Mouse (Mus musculus) kidney, postnatal 14 days (tissue): ENCODE data around the gene Gtpbp2.
A peak's percentile ranks its signal among the peaks of the same experiment; 100 is the strongest.

ENCODE experiments used
- DNase-seq: peaks from one replicate; pipeline ENCODE4 v3.0.0; 2022; ENCODE audit warnings: mixed read lengths

The Gtpbp2 gene

DNA sequence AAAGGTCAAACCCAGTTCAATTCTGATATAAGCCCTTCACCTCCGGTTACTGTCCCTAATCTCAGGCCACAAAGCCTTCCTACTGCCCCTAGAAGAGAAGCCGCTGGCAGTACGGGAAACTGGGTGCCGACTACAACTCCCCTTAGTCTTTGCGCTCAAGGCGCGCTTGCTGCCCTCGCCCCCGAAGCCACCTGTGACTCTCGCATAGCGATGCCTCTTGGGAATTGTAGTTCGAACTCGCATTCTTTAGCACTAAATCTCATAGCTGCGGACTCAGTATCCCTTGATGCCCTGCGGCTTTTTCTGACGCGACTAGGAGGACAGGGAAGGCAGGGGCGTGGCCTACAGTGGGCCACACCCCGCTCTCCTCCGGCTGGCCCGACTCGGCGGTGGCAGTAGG, at the start of gene Gtpbp2:
TSS of gene Gtpbp2 (plus strand) at position 347 of the 400 bp plus-strand sequence.
- peak; percentile 99 for DNase-seq

DNA sequence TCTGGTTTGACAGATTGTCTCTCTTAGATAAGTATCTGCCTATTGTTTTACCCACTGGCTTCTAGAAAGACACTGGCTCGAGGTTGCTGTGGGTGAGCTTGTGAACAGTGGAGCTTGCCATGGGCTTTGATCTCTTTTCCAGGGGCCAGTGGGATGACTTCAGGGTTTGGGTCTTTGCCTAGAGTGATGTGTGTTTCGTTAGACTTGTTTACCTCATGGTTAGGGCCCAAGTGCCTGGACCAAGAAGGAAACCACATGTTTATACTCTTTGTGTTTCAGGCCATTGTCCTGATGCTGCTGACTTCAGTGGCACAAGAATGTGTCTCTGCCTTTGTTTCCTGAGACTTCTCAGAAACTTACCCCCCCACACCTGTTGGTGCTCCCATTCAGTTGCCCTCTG, 45.3 kb upstream of the Gtpbp2 start:
- no peak for DNase-seq

DNA sequence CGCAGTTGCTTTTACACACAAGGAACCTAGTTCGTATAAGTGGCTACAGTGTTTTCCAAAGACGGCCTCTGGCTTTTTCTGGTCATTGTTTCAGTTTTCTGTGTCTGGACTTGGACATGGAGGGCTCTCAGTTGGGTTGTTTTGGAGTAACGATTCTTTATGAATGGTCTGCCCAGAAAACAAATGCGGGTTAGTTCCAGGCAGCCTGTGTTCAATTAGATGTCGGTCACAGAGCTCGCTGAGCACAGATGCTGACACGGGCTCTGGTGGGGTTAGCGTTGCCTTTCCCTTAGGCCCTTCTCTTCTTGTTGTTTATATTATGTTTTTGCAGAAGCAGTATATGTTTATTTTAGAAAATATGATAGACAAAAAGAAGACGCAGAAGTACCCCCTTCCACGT, 44.7 kb upstream of the Gtpbp2 start:
- DNase-seq = no peak

DNA sequence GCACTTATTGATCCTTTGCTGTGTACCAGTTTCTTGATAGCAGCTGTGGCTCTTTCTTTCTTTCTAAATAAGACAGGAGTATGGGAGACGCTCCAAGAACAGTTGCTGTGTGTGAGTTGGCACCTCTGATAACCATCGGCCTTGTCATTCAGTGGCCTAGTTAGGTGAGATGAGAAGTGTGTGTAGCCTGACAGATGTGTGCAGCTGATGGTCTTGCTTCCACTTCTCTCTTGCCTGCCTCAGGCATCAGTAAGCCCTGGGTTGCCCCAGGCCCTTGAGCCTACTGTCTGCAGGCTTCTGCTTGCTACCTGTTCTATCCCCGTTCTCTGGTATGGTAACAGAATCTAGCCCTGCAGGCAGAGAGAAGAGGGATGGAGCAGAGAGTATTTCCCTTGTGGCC, 44.0 kb upstream of the Gtpbp2 start:
- no peak for DNase-seq

DNA sequence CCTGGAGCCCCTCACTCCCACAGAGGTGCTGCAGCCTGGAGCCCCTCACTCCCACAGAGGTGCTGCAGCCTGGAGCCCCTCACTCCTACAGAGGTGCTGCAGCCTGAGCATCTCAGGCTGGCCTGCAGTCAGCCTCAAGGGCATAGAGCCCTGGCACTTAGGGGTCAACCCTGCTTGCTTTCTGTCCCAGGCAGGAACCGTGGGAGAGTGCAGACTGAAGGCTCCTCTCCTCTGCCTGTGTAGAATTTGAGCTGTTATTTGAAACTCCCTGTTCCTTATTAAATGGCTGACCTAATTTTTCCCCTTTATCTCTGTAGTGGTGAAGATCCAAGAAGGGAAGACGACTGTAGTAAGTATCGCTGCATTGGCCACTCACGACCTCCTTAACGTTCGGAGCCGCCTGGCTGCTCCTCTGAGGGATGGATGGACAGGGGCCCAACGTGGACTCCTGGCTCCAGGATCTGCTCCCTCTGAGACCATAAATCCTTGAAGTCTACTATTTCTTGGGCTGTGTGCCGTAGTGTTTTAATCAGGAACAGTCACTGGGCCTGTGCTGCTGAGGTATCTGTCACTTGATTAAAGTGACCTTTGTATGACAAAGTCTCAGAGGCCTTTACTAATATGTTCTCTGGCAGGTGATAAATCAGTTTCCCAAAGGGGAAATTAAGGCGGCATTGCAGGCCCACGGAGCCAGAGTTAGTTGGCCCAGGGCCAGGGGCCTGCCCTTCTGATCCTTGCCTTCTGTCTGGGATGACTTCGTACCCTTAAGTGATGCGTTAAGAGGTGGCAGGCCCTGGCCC, 43.0 kb upstream of the Gtpbp2 start:
- DNase-seq = no peak

DNA sequence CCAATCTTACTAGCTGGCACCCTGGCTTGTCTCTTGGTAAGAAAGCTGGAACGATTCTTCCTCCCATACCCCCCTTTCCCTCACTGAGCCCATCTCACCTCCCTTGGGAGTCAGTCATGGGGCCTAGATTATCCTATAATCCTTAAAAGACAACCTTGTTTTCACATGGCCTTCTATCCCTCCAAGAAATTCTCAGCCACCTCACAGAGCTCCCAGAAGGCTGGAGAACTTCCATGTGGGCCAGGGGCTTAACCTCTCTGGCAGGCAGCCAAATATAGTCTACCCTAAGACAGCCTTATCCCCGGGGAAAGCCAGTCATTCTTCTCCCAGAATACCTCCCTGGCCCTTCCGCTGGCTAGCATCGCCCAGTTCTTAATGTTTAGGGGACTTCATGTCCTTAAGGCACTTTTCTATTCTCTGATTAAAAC, 42.4 kb upstream of the Gtpbp2 start:
- no peak for DNase-seq

DNA sequence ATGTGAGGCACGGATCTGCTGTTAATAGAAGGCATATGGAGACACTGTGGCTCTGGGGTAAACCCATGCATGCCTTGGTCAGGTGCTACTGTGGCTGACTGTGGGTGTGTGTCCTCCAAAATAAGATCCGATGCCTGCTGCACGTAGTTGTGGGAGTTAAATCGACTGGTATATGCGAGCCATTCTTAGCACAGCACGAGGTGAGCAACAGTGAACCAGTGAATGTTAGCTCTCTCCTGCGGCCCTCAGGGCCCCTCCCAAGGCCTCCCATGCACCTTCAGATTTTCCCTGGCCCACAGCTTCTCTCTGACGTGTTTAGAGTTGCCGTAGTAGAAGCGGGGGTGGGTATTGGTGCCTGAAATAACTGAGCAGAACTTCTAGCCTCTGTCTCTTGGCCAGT, 41.2 kb upstream of the Gtpbp2 start:
- no peak for DNase-seq

DNA sequence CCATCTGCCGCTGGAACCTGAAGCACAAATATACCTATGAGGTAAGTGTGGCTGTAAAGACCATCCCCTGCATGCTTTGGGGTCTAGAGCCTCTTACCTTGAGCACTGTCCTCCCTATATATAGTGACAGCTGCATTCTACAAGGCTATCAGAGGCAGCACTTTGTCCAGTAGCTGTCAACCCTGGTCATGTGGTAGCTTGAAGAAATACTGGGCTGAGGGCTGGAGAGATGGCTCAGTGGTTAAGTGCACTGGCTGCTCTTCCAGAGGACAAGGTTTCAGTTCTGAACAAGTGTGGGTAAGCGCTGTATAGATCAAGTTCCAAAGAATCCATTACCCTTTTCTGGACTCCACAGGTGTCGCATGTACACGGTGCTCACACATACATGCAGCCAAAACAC, 38.0 kb upstream of the Gtpbp2 start:
- DNase-seq = no peak

DNA sequence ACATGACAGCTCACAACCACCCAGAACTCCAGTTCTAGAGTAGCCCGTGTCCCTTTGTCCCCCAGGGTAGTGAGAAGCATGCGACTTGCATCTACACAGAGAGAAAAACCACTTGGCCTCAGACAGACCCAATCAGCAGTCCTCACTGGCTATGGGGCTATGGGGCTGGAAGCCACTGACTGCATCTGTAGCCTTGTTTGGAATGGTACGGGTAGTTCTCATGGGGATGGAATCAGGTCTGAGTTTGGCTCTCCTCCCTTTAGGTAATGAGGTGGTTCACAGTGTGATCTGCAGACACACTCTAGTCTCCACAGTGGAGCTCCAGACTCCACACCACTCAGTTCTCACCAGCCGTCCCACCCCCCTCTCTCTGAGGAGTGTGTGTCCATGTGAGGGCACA, 37.5 kb upstream of the Gtpbp2 start:
- DNase-seq = no peak

DNA sequence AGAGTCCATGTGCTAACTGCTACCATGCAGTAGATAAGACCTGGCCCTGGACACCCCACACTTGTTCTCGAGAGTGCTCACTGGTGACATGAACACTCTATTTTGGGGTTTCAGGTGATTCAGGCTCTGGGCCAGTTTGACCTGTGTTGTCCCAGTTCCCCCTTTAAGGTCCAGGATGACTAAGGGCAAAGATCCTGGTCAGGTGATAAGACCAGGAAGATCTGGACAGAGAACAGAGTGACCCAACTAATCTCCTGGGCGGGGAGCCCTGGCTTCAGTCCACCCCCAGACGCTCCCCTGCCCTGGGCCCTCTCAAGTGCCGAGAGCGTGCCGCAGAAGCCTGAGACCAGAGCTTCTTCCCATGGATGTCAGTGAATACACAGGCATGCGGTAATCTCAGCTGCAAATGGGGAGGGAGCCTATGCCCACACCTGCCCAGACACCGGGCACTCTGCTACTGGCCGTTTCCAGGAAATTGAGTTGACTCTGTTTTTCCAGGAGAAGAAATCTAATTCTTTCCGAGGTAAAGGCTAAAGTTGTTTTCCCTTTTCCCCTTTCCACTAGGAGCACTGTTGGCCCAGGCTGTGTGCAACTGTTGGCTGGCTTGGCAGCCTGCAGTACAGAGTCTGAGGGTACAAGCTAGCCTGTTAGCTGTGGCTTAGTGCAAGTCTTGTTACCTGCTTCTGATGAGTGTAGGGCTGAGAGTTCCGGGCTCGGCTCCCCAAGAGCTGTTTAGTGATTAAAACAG, 36.7 kb upstream of the Gtpbp2 start:
- DNase-seq = no peak

DNA sequence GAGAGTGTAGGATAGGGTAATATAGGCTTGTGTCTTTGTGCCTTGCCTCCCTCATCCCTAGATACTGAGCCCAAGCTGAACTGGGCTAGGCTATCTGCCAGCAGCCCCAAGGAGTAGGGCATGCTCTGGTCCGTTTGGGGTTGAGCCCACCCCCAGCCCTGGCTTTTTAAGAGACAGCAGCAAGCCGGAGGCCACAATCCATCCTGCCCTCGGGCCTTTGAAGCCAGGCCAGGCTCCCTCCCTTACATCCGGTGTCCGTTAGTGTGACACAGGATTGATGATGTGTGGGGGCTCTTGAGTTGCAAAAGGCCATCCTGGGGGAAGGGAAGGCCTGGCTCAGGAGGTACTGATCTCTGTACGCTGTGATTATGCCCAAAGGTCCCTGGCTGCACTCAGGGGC, 34.2 kb upstream of the Gtpbp2 start:
- peak; percentile 66 for DNase-seq

DNA sequence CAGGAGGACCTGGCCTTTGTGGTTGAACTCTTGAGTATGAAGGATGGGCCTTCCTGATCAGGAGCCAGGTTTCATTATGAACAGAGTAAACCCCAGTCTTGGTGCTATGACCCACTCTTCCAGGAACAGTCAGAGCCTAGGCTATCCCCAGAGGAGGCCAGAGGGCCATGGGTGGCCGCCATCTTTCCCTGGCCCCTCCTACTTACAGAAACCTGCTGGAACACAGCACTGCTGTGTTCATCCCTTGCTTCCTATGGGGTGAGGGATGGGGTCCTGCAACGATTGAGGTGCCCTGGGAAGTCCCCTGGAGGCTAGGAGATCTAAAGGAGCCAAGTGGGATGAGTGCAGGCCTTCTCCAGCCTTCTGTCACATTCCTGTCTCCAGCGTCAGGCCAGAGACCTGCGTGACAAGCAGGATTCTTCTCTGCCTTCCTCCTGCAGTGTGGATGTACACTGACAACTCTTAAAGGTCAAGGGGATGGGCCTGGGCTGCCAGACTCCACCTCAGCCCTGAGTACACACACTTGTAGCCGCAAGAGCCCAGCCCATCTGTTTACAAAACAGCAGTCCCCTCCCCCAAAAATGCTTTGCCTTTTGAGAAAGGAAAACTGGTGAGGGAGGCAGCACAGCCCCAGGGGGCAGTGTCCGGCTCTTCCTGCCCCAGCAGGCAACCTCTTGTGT, 32.9 kb upstream of the Gtpbp2 start:
- no peak for DNase-seq

DNA sequence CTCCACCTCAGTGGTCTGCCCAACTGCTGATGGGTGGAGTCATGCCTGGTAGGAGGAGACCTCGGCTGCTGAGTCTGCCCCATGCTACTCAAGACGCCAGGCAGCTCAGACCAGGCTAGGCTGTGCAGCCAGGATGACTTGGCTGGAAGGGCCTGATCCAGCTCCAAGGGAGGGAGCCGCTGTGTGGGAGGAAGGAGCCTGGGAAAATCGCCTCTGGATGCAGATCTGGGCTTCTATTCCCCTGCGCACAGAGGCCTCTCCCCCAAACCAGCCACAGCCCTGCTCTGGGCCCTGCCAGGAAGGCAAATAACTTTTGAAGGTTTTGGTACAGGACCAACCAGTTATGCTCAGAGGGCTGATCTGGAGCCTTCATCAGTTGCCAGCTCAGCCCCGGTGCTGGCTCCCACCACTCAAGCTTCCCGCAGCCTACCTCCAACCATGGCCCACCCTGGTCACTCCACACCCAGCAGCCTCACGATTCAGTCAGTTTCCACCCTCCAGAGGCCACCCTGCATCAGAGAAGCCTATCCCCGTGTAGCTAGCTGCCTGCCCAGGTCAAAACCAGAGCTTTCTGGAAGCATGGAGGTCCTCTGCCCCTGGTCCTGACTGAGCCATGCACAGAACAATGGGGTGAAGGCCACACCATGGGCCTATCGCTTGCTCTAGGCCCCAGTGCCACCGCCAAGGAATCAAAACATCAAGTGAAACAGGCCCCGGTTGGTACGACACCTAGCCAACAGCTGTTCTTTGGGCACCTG, 30.9 kb upstream of the Gtpbp2 start:
- DNase-seq = peak; percentile 23

DNA sequence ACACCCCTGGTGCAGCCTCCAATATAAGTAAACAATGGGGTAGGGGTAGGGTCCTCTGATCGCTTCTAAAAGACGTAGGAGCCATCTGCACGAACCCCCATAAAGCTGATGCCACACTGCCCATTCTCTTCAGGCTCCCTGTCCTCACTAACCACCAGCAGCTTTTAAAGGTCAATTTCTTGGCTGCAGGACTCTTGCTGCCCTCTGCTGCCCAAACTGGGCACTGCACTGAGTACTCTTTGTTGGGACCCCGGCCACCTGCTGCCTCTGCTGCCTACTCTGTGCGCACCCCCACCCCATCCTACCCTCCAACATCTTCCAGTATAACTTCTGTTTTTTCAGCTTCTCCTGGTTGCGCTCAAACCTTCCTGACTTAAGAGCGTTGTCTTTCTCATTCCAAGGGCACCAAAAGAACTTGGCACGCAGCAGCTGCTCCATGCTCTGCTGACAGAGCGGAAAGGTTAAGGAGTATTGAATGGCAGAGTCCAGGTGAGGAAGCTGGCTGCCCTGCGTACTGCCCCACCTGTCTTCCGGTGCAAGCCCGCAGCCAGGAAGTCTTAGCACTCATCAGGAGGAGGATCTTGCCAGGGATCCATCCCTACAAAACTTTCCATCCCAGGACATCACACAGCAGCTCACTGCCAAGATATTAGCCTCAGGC, 28.6 kb upstream of the Gtpbp2 start:
- DNase-seq = peak; percentile 85

DNA sequence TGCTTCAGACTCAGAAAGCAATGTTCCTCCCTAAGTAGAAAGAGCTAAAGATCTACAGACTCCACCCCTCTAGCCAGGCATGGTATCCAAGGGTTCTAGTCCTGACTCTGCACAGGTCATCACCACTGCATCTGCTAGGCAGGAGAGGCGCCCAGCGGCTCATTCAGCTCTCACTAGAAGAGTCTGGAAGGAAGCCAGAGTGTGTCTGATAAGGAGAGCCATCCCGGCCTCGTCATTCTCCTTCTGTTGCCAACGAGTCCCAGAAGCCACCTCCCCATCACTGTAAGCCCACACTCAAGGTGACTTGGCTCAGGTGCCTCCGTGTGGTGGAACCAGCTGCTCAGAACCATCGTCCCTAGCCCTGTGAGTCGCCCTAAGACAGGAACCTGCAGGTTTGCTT, 28.0 kb upstream of the Gtpbp2 start:
- DNase-seq = no peak

DNA sequence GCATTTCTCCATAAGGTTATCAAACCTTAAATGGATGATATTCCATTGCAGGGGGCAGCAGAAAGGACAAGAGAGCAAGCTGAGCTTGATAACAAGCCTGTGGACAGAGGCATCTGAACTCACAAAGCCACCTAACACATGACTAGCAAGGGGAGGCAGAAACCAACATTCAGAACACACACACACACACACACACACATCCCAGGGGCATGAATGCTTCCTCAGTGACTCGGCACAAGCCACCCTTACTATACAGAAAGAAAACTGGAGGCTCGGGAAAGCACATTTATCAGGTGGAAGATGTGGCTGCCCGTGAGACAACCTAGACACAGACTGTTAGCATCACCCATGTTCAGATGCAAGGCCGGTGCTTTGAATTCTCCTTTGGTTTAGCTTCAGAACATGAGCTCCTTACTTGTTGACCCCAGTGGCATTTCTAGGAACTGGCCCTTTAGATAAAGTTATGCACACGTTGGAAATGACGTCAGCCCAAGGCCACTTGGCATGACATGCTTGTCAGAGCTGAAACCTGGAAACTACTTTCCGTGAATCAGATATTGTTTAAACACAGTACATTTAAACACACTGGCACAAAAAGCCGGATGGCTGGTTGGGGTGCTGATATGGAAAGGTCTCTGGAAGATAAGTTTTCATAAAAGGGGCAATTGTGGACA, 22.1 kb upstream of the Gtpbp2 start:
- no peak for DNase-seq

DNA sequence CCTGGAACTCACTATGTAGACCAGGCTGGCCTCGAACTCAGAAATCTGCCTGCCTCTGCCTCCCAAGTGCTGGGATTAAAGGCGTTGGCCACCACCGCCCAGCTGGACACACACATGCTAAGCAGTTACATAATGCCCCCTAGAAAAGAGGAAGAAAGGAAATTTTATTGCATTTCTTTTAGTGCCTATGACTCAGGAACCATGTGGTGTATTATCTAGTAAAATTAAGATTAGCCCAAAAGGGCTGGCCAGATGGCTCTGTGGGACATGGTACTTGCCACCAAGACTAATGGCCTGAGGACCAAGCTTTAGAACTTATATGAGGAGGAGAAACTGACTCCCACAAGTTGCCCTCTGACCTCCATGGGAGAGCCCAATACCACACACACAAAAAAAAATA, 21.0 kb upstream of the Gtpbp2 start:
- DNase-seq = no peak

DNA sequence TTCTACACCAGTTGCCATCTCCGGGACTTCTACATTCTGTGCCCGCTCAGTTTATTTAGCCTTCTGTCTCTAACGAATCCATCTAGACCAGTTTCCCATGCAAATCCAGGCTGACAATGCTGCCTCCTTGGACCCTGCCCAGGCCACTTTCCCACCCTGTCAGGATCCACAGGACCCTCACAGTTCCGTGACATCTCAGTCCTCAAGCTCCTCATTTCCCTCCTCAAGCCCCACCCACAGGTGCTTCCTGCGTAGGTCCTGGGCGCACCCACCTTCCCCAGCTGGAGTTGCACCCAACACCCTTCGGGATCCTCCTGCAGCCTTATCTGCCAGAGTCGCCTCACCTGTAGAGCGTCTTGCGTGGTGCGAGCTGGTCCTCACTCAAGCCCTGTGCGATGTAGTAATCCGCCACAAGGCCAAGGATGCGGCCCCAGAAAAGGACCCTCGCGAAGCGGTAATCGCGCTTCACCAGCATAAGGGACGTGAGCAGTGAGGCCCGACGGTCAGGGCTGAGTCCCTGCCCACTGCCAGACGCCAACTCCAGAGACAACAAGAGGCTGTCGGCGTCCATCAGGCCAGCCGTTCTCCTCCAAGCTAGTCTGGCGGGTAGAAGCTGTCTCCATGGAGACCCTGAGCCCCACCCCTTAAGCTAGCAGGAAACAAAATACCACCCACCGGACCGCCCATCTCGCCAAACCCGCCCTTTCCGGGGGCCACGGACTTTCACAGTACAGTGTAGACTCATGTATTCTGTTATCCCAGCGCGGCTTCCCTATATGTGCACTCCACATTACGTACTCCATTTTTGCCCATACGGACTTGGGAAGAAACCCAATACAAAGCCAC, 17.0 kb upstream of the Gtpbp2 start, which contains the start of gene Rsph9:
TSS of gene Rsph9 (minus strand) at position 639 of the 846 bp plus-strand sequence.
- peak; percentile 90 for DNase-seq

DNA sequence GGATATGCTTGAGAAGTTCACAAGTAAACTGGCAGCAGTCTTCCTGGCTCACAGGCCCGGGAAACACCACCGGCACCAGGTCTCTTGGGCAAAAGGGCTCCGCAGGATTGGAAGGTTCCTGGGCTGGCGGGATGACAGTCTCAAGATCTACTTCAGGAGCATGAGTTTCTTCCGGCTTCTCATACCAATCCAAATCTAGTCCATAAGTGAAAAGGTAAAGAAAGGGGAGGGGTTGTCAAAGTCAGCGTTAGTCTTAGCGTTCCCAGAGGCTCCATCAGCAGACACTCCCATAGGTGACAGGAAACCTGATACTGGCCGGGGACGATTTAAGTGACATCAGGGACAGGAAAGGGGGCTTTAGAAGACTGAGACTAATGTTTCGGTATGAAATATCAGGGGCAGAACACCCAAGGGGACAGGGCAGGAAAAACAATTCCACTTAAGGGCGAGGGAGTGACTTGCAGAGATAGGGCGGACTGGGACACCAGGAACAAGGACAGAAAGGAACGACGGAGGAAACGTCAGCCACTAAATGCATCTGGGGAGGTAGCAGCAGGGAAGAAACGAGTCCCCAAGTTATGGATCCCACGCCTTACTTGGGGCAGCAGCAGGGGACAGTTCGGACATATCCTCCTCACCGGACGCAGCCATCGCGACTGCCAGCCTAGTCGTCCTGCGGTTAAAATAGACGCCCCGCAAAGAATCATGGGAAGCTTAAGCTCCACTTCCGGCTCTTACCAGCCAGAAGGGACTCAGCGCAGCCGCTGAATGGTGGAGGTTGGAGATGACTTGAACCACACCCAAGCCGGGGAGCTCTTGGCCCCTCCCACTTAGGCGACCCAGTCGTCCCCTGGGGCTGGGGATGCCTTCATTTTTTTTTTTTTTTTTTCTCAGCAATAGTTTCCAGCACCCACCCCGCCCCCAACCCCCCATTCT, 7.7 kb upstream of the Gtpbp2 start, which contains the start of gene Mad2l1bp:
TSS of gene Mad2l1bp (minus strand) at position 707 of the 936 bp plus-strand sequence.
- peak; percentile 94 for DNase-seq
